Mouse (Mus musculus): ENCODE measurements around the gene Calcoco2.
"Not testable (repeated sequence)": the region's sequence is repeated elsewhere in the genome, so short reads cannot be mapped to it uniquely, and the experiment has no call there.

The Calcoco2 gene
- long read RNA-seq, experiment 1: 0 reads
- long read RNA-seq, experiment 2: 0 reads

- intact Hi-C loops (cut with DNase I): no loop called here
Observed at GRCm38 (mm10) chr11:96111751-96112150, at the start of gene Calcoco2. TSS of gene Calcoco2 (minus strand) at chr11:96111964.

GRCm38 (mm10) chr11:96147471-96147870, 35.7 kb upstream of the Calcoco2 start:
- intact Hi-C loops (cut with DNase I): loop anchor here (5.0 kb wide), 1 partner anchor 50 kb away; no protein-coding TSS in a partner anchor

DNA sequence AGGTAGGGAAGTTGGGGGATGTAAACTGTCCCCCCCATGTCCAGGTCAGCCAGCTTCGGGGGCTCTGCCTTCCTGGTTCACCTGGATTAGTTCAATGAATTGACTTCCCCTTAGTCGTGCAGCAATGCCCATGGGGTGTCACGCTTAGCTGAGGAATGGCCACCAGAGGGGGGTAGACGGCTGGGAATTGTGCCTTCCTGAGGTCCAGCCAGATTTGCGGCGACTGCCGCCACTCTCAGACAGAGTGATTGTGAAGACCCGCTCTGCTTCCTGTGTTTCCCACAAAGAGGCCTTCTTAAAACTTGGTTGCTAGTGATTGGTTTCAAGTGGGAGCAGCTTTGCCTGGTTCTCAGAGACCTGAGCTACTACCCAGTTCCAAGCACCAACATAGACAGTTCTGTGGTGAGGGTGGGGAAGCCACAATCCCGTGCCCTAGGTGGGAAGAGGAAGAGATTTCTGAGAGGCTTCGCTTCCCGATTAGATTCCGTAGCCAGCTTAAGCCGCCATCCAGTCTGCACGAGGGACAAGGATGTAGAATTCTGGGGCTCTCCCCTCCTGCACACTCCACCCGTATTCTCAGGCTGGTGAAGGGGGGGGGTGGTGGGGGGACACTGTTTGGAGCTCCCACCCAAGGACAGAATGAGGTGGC, 34.0 kb upstream of the Calcoco2 start:
- intact Hi-C loops (cut with DNase I): loop anchor here (1.0 to 5.0 kb wide), 2 partner anchors 52 to 90 kb away; no protein-coding TSS in a partner anchor

DNA sequence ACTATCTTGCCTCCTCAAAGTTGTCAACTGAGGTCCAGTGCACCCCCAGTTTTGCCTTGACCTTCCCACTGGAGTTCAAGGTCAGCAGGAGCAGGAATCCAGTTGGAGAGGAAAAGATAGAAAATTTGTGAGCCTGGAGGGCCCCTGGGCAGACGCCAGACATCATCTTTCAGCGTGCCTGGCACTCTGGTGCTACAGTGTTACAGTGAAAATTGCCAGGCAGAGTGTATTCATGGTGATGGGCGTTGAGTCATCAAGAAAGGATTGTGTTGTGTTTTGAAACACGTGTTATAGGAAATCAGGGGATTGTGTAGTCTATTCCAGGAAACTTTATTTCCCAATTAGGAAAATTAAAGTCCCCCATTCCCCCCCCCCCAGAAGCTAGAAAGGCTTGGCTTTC, 32.0 kb upstream of the Calcoco2 start:
- intact Hi-C loops (cut with DNase I): no loop called here

DNA sequence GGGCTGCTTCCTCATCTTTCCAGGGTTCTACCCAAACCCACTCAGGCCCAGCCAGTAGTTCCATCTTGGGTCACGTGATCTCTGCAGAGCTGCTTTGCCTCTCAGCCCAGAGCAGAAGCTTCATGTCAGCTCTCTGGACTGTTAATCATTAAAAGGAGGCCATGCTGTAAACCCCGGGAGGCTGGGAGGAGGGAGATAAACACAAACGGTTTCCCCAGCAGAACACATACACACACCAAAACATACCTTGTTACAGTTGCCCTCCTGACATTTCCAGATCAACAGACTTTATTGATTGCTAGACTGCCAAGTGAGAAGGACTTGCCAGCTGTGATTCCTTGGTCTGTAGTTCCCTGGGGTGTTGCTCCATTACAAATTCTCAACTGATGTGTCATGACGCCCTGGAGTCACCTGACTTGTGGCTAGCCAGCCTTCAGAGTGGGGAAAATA, 29.0 kb upstream of the Calcoco2 start:
- intact Hi-C loops (cut with DNase I): no loop called here

- intact Hi-C loops (cut with DNase I): no loop called here
Observed at GRCm38 (mm10) chr11:96135847-96136246, 24.1 kb upstream of the Calcoco2 start.

GRCm38 (mm10) chr11:96133239-96133865, 21.6 kb upstream of the Calcoco2 start, which contains the start of gene Ttll6:
TSS of gene Ttll6 (plus strand) at chr11:96133786.
- intact Hi-C loops (cut with DNase I): no loop called here

GRCm38 (mm10) chr11:96130606-96131005, 18.8 kb upstream of the Calcoco2 start:
- intact Hi-C loops (cut with DNase I): no loop called here

GRCm38 (mm10) chr11:96124052-96124914, 12.5 kb upstream of the Calcoco2 start:
- intact Hi-C loops (cut with DNase I): no loop called here

DNA sequence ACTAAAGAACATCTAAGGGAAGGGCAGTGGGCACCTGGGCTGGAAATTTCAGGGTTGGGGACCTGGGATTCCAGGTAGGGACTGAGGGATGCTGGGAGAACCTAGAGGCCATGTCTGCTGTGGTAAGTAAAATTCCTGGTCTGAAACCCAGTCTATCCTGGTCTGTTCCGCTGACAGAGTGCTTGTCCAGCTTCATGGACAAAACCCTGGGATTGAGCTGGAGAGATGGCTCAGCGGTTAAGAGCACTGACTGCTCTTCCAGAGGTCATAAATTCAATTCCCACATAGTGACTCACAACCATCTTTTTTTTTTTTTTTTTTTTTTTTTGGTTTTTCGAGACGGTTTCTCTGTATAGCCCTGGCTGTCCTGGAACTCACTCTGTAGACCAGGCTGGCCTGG, 11.0 kb upstream of the Calcoco2 start:
- intact Hi-C loops (cut with DNase I): not testable (repeated sequence)

- intact Hi-C loops (cut with DNase I): no loop called here
Observed at GRCm38 (mm10) chr11:96119401-96119800, 7.6 kb upstream of the Calcoco2 start.

DNA sequence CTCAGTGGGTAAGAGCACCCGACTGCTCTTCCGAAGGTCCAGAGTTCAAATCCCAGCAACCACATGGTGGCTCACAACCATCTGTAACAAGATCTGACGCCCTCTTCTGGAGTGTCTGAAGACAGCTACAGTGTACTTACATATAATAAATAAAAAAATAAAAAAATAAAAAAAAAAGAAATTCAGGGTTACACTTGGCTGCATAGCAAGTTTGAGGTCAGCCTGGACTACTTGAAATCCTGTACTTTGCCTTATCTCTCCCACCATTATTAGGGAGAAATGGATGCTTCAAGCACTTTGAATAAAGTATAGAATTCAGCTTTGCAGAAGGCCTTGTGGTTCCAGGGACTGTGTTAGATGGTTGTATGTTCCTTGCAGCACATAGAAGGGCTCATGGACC, 5.2 kb upstream of the Calcoco2 start:
- intact Hi-C loops (cut with DNase I): not testable (repeated sequence)

DNA sequence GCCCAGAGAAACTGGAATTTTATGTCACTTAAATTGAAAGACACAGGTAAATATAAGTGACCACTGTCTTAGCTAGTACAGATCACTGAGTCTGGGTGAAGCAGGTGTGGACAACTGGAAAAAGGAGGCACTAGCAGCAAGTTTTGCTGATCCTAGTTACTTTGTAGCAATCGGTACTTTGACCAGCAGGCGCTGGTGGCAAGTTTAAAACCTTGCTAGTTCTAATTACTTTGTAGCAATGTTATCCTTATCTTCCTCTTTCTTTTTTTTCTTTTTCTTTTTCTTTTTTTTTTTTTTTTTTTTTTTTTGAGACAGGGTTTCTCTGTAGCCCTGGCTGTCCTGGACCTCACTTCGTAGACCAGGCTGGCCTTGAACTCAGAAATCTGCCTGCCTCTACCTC, 4.4 kb upstream of the Calcoco2 start:
- intact Hi-C loops (cut with DNase I): no loop called here

DNA sequence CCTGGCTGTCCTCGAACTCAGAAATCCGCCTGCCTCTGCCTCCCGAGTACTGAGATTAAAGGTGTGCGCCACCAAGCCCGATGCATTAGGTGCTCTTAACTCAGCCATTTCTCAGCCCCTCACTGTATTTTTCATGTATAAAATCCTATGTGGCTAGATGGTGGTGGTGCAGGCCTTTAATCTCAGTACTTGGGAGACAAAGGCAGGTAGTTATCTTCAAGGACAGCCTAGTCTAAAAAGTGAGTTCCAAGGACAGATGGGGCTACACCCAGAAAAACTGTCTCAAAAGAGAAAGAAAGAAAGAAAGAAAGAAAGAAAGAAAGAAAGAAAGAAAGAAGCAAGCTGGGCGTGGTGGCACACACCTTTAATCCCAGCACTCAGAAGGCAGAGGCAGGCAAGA, 3.7 kb upstream of the Calcoco2 start:
- intact Hi-C loops (cut with DNase I): no loop called here

DNA sequence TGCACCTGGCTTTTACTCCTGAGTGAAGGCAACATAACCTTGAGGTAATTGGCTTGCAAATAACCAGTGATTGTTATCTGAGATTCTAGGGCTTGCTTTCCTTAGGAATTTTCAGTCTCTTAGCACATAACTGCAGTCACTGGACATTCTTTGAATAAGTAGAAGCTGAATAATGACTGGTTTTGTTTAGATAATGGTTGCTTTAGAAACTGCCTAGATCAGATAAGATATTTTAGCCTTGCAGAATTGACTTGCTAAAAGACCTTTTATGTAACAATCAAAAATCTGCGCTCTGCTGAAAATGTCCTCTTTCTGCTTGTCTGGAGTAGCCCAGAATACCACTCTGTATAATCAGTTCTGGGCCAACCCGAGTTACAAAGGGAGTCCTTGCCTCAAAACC, 2.3 kb upstream of the Calcoco2 start:
- intact Hi-C loops (cut with DNase I): no loop called here

DNA sequence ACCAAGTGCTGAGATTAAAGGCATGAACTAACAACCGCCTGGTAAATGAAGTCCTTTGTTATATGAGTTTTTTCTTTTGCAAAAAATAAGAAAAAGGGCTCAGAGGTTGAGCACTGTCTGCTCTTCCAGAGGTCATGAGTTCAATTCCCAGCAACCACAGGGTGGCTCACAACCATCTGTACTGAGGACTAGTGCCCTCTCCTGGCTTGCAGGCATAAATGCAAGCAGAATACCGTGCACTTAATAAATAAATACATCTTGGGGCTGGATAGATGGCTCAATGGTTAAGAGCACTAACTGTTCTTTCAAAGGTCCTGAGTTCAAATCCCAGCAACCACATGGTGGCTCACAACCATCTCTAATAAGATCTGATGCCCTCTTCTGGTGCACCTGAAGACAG, 814 bp downstream of the Calcoco2 start:
- intact Hi-C loops (cut with DNase I): not testable (repeated sequence)

GRCm38 (mm10) chr11:96108376-96108775, 3.4 kb downstream of the Calcoco2 start:
- intact Hi-C loops (cut with DNase I): no loop called here

DNA sequence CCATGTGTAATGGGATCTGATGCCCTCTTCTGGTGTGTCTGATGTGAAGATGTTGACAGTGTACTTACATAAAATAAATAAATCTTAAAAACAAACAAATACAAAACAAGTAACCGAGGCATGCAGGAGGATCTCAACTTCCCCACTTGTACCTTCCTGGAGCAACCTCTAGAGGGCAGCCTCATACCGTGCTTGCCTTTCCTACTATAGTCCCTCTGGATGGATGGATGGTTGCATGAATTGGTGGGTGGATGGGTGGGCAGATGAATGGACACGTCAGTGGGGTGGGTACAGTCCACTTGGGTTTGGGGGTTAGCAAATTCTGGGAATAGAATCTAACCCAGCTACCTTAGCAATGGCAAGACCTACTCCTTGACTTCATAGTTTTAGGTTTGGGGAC, 18.4 kb downstream of the Calcoco2 start:
- intact Hi-C loops (cut with DNase I): loop anchor here (2.0 kb wide), 2 partner anchors 33 to 141 kb away; no protein-coding TSS in a partner anchor

- intact Hi-C loops (cut with DNase I): loop anchor here (2.0 kb wide), 2 partner anchors 34 to 142 kb away; no protein-coding TSS in a partner anchor
Observed at GRCm38 (mm10) chr11:96092674-96093291, 19.0 kb downstream of the Calcoco2 start.

- intact Hi-C loops (cut with DNase I): no loop called here
Observed at GRCm38 (mm10) chr11:96091073-96091472, 20.7 kb downstream of the Calcoco2 start.

GRCm38 (mm10) chr11:96087981-96088380, 23.8 kb downstream of the Calcoco2 start:
- intact Hi-C loops (cut with DNase I): no loop called here

Measured in adrenal gland (tissue).